In the genomic region with DNA sequence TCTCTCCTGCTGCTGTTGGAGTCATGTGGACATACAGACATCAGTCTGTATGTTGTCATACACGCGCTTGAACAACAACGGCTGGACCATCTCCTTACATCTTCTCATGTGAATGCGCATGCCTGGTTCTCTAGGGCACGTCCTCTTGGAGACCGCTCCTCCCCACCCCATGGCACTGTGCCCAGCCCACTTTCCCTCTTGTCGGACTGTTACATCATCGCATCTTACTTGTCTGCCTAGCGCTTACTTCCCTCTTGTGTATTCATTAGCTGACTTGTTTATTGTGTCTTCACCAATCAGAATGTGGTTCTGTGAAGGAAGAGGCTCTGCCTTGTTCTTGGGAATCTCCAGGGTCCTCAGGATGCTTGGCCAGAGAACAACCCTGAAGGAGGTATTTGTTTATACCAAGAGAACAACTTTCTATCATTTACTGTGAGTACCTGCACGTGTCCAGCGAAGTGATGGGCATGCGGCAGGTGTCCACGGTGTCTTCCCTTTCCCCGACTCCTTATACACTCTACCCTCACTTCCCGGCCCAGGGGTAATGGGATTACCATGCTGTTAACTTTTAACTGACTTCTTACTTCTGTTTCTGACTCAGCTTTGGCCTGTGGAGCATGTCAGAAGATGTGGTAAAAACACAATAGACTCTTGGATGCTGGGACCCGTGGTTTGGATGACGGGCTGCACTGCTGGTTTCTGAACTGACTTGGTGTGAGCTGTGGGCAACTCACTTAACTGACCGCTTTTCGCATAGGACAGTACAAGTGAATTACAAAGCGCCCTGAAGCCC, we compare ENCODE assay signal across 9 mouse cellular contexts.
A peak's percentile ranks its signal among the peaks of the same experiment; 100 is the strongest.
DNase-seq lines count a peak whose midpoint lies in the region; ATAC-seq lines count a peak whose summit lies in the region.
"Had no signal": no experiment of that assay in that cellular context is flagged by ENCODE, and none has a peak within 500 bp of the region (broad histone marks: within the 10 kb centered on the region; RNA-seq: fewer than 3 reads in every experiment).

No protein-coding gene starts in this region.

- no peak overlapping the region for H3K27ac ChIP-seq in hindbrain, embryonic 10.5 days
- H3K27ac ChIP-seq: left cerebral cortex, adult 2 months had no signal

- no peaks in the 10 kb centered on the region for H3K36me3 ChIP-seq in hindbrain, embryonic 10.5 days

- H3K4me1 ChIP-seq in hindbrain, embryonic 10.5 days (replicated peaks) = no peaks in the 10 kb centered on the region

- H3K27me3 ChIP-seq in hindbrain, embryonic 10.5 days (ENCODE audit: insufficient read depth, poor library complexity, severe bottlenecking) = no peaks in the 10 kb centered on the region

- intact Hi-C loops in left cerebral cortex, postnatal 25 days (cut with DNase I) = no loop called here
- intact Hi-C loops in heart, postnatal 36 days (cut with DNase I) = no loop called here

- no peak overlapping the region for H3K4me3 ChIP-seq in hindbrain, embryonic 10.5 days
- H3K4me3 ChIP-seq: erythroblast, embryonic 14.5 days; left cerebral cortex, adult 2 months had no signal

- peak; percentile 78 for ATAC-seq in common myeloid progenitor, adult 5-6 weeks (replicated peaks; ENCODE audit: low read depth, poor library complexity, severe bottlenecking)

- 92% methylated on average over 20 of the region's 20 CpGs for WGBS in hindbrain, embryonic 10.5 days

- DNase-seq in left cerebral cortex, postnatal 25 days (ENCODE audit: low spot score in 2 of 2) = peak; percentile 35 to 54
- DNase-seq in left cerebral cortex, adult 11 months (ENCODE audit: low spot score) = no peak
- peak; percentile 18 to 57 for DNase-seq in heart, postnatal 36 days
- peak; percentile 72 for DNase-seq in lung, postnatal 14 days
- DNase-seq in hindbrain, embryonic 10.5 days (ENCODE audit: low spot score) = no peak
- no peak for DNase-seq in c-Kit-positive CD71-positive TER-119-positive erythroid progenitor cells, embryonic 14.5 days (ENCODE audit: low spot score)

- H3K9me3 ChIP-seq in hindbrain, embryonic 10.5 days = no peaks in the 10 kb centered on the region

Comparison
In these comparisons a context has a peak if more than half of its experiments do, and no peak if none do; other contexts are left out.
1. DNase-seq: peak in left cerebral cortex, postnatal 25 days (2 of 2), heart, postnatal 36 days (2 of 2) and lung, postnatal 14 days (single experiment); none in left cerebral cortex, adult 11 months (single experiment), hindbrain, embryonic 10.5 days (single experiment) and c-Kit-positive CD71-positive TER-119-positive erythroid progenitor cells, embryonic 14.5 days (single experiment).